In the genomic region with DNA sequence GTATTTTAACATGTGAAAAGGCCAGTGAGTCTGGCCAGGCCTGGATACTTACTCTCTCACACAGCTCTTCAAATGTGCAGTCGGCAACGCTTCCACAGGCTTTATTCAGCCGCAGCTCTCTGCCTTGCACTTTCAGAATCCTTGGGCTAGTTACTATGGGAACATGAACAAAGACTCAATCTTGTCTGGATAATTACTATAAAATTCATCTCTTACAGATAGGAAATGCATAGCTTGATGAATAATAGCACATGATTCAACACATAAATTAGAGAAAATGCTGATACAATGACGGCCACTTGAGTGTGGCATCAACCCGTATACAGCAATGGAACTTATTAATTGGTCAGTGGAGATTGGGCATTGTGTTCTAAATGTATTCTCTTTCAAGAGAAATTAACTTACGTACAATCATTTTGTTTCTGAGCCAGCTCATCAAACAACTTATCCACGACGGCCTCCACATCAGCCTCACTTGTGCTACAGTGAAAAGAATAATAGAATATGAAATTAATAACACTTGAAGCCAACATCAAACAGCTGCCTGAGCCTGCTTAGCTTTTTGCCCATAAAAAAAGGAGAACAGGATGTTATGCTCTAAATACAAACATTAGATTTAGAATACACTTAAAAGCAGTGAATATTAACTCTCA, we compare ENCODE assay signal across 16 mouse cellular contexts.
DNase-seq lines count a peak whose midpoint lies in the region; ATAC-seq lines count a peak whose summit lies in the region.
"Had no signal": no experiment of that assay in that cellular context is flagged by ENCODE, and none has a peak within 500 bp of the region (broad histone marks: within the 10 kb centered on the region; RNA-seq: fewer than 3 reads in every experiment).

No protein-coding gene starts in this region.

- H3K9ac ChIP-seq in hindbrain, embryonic 12.5 days, result no peak overlapping the region
- no peak overlapping the region for H3K9ac ChIP-seq in hindbrain, embryonic 11.5 days (ENCODE audit: low read depth, low read length)
- H3K9ac ChIP-seq in forebrain, embryonic 15.5 days (replicated peaks), result no peak overlapping the region
- no peak overlapping the region for H3K9ac ChIP-seq in midbrain, embryonic 14.5 days (replicated peaks; ENCODE audit: low read length)
- H3K9ac ChIP-seq: embryonic facial prominence, embryonic 15.5 days; heart, embryonic 13.5 days; intestine, embryonic 15.5 days; liver, embryonic 13.5 days had no signal

- DNase-seq in hindbrain, embryonic 11.5 days (ENCODE audit: low spot score), result no peak
- DNase-seq in Muller cell, postnatal 12 days (ENCODE audit: inconsistent ontology term), result peak; percentile 52
- peak; percentile 78 for DNase-seq in midbrain, embryonic 14.5 days
- no peak for DNase-seq in adrenal gland, adult (ENCODE audit: inconsistent age in 2 of 2, low spot score in 1 of 2)
- no peak for DNase-seq in cerebellum, postnatal 14 days
- no peak for DNase-seq in cerebellum, postnatal 25 days
- DNase-seq: adrenal gland, postnatal 14 days; cerebellum, adult 18-20 months; liver, embryonic 13.5 days; spleen, adult 18-20 months had no signal

- H3K9me3 ChIP-seq in hindbrain, embryonic 12.5 days (replicated peaks), result no peaks in the 10 kb centered on the region
- no peaks in the 10 kb centered on the region for H3K9me3 ChIP-seq in hindbrain, embryonic 11.5 days (ENCODE audit: control insufficient read depth, low read length)
- H3K9me3 ChIP-seq in forebrain, embryonic 15.5 days, result no peaks in the 10 kb centered on the region
- no peaks in the 10 kb centered on the region for H3K9me3 ChIP-seq in midbrain, embryonic 14.5 days (ENCODE audit: control insufficient read depth, low read length)
- H3K9me3 ChIP-seq: embryonic facial prominence, embryonic 15.5 days; heart, embryonic 13.5 days; intestine, embryonic 15.5 days; liver, embryonic 13.5 days had no signal

- no peaks in the 10 kb centered on the region for H3K36me3 ChIP-seq in hindbrain, embryonic 12.5 days
- no peaks in the 10 kb centered on the region for H3K36me3 ChIP-seq in hindbrain, embryonic 11.5 days (ENCODE audit: control insufficient read depth, insufficient read depth, low read length)
- H3K36me3 ChIP-seq in forebrain, embryonic 15.5 days, result no peaks in the 10 kb centered on the region
- H3K36me3 ChIP-seq in midbrain, embryonic 14.5 days (ENCODE audit: control insufficient read depth, insufficient read depth, low read length), result no peaks in the 10 kb centered on the region
- H3K36me3 ChIP-seq: embryonic facial prominence, embryonic 15.5 days; intestine, embryonic 15.5 days; liver, embryonic 13.5 days had no signal

- H3K27ac ChIP-seq in hindbrain, embryonic 12.5 days, result no peak overlapping the region
- no peak overlapping the region for H3K27ac ChIP-seq in hindbrain, embryonic 11.5 days (ENCODE audit: low read depth, low read length)
- H3K27ac ChIP-seq in forebrain, embryonic 15.5 days (replicated peaks), result peak overlapping the region; percentile 82
- H3K27ac ChIP-seq in midbrain, embryonic 14.5 days (replicated peaks; ENCODE audit: low read depth, low read length), result peak overlapping the region; percentile 50
- H3K27ac ChIP-seq: embryonic facial prominence, embryonic 15.5 days; heart, embryonic 13.5 days; intestine, embryonic 15.5 days; liver, embryonic 13.5 days; macrophage had no signal

- H3K27me3 ChIP-seq in hindbrain, embryonic 12.5 days, result peaks cover 7% of the 10 kb centered on the region; the same call in 1 of the 2 replicates
- H3K27me3 ChIP-seq in hindbrain, embryonic 11.5 days (ENCODE audit: control insufficient read depth, insufficient read depth, low read length), result no peaks in the 10 kb centered on the region
- H3K27me3 ChIP-seq in forebrain, embryonic 15.5 days, result peaks cover 4% of the 10 kb centered on the region; the same call in 1 of the 2 replicates
- H3K27me3 ChIP-seq in midbrain, embryonic 14.5 days (ENCODE audit: control insufficient read depth, insufficient read depth, low read length), result peaks cover 11% of the 10 kb centered on the region; the same call in 1 of the 2 replicates
- H3K27me3 ChIP-seq: embryonic facial prominence, embryonic 15.5 days; heart, embryonic 13.5 days; intestine, embryonic 15.5 days; liver, embryonic 13.5 days had no signal

- WGBS in hindbrain, embryonic 12.5 days, result 27% methylated on average over 8 of the region's 8 CpGs
- 52% methylated on average over 8 of the region's 8 CpGs for WGBS in hindbrain, embryonic 11.5 days
- WGBS in forebrain, embryonic 15.5 days, result 7% methylated on average over 8 of the region's 8 CpGs
- WGBS in midbrain, embryonic 14.5 days, result 14% methylated on average over 8 of the region's 8 CpGs

- H3K4me2 ChIP-seq in hindbrain, embryonic 12.5 days (replicated peaks), result no peak overlapping the region
- no peak overlapping the region for H3K4me2 ChIP-seq in hindbrain, embryonic 11.5 days (replicated peaks; ENCODE audit: low read depth, low read length)
- H3K4me2 ChIP-seq in forebrain, embryonic 15.5 days (replicated peaks), result peak overlapping the region; percentile 26
- H3K4me2 ChIP-seq in midbrain, embryonic 14.5 days (ENCODE audit: low read length), result peak overlapping the region; percentile 14; the same call in 1 of the 2 replicates
- H3K4me2 ChIP-seq: embryonic facial prominence, embryonic 15.5 days; heart, embryonic 13.5 days; intestine, embryonic 15.5 days; liver, embryonic 13.5 days had no signal

- peak; percentile 48; the same call in 1 of the 2 replicates for ATAC-seq in hindbrain, embryonic 12.5 days (ENCODE audit: low FRiP score)
- no peak for ATAC-seq in hindbrain, embryonic 11.5 days (ENCODE audit: low FRiP score)
- ATAC-seq in forebrain, embryonic 15.5 days (replicated peaks), result peak; percentile 76
- peak; percentile 62; the same call in 1 of the 2 replicates for ATAC-seq in midbrain, embryonic 14.5 days (ENCODE audit: low FRiP score, low TSS enrichment)
- ATAC-seq: intestine, embryonic 15.5 days had no signal

- peaks cover 17% of the 10 kb centered on the region for H3K4me1 ChIP-seq in hindbrain, embryonic 12.5 days
- H3K4me1 ChIP-seq in hindbrain, embryonic 11.5 days (replicated peaks; ENCODE audit: control insufficient read depth, insufficient read depth, low read length), result no peaks in the 10 kb centered on the region; the same call in 1 of the 2 replicates
- H3K4me1 ChIP-seq in forebrain, embryonic 15.5 days, result peaks cover 33% of the 10 kb centered on the region
- peaks cover 26% of the 10 kb centered on the region for H3K4me1 ChIP-seq in midbrain, embryonic 14.5 days (ENCODE audit: control insufficient read depth, insufficient read depth, low read length)
- H3K4me1 ChIP-seq: embryonic facial prominence, embryonic 15.5 days; intestine, embryonic 15.5 days; liver, embryonic 13.5 days had no signal

- H3K4me3 ChIP-seq in hindbrain, embryonic 12.5 days, result no peak overlapping the region
- H3K4me3 ChIP-seq in hindbrain, embryonic 11.5 days (ENCODE audit: low read depth, low read length), result no peak overlapping the region
- no peak overlapping the region for H3K4me3 ChIP-seq in forebrain, embryonic 15.5 days
- H3K4me3 ChIP-seq in midbrain, embryonic 14.5 days (replicated peaks; ENCODE audit: low read depth, low read length), result no peak overlapping the region
- H3K4me3 ChIP-seq: embryonic facial prominence, embryonic 15.5 days; heart, embryonic 13.5 days; intestine, embryonic 15.5 days; liver, embryonic 13.5 days had no signal

Comparison
In these comparisons a context has a peak if more than half of its experiments do, and no peak if none do; other contexts are left out.
1. H3K27ac ChIP-seq: peak in forebrain, embryonic 15.5 days (single experiment) and midbrain, embryonic 14.5 days (single experiment); none in hindbrain, embryonic 12.5 days (single experiment) and hindbrain, embryonic 11.5 days (single experiment).
2. H3K4me2 ChIP-seq: peak in forebrain, embryonic 15.5 days (single experiment) and midbrain, embryonic 14.5 days (single experiment); none in hindbrain, embryonic 12.5 days (single experiment) and hindbrain, embryonic 11.5 days (single experiment).
3. DNase-seq: peak in Muller cell, postnatal 12 days (single experiment) and midbrain, embryonic 14.5 days (single experiment); none in hindbrain, embryonic 11.5 days (single experiment), adrenal gland, adult (0 of 2), cerebellum, postnatal 14 days (0 of 2) and cerebellum, postnatal 25 days (0 of 2).